ENCODE assay signal across 8 mouse cellular contexts in the genomic region with DNA sequence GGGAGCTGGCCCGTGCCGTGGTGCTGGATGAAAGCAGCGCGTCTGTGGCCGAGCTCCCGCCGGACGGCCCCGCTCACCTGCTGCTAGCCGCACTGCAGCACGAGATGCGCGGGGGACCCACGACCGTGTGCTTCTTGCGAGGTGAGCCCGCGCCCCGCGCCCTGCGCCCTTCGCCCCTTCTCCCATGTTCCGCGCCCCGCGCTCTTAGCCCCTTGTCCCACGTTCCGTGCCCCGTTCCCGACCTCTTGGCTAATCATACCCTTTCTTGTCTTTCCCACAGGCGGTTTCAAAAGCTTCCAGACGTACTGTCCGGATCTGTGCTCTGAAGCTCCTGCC. TPM values are rescaled to one million over a fixed set of nuclear protein-coding genes. Genes with fewer than 3 reads are reported as not detected.
DNase-seq lines count a peak whose midpoint lies in the region; ATAC-seq and TF ChIP-seq lines count a peak whose summit lies in the region.

No protein-coding gene starts in this region.

- peak overlapping the region; percentile 95 for H3K4me2 ChIP-seq in limb, embryonic 14.5 days (replicated peaks; ENCODE audit: low read depth, low read length, severe bottlenecking)
- H3K4me2 ChIP-seq in stomach, embryonic 16.5 days (ENCODE audit: low read depth, low read length), result peak overlapping the region; percentile 93

- peak overlapping the region; percentile 59 for H3K9ac ChIP-seq in limb, embryonic 14.5 days (ENCODE audit: low read depth, low read length, severe bottlenecking)
- peak overlapping the region; percentile 70 for H3K9ac ChIP-seq in stomach, embryonic 16.5 days (ENCODE audit: low read length)

- no peak for TF ChIP-seq CTCF in testis, adult 2 months (IDR thresholded peaks at IDR 0.05; ENCODE audit: control insufficient read depth, insufficient read depth, insufficient replicate concordance, low read depth, low read length)

- ATAC-seq in erythroblast, adult 5-6 weeks (replicated peaks; ENCODE audit: low FRiP score, poor library complexity, severe bottlenecking), result no peak
- ATAC-seq in limb, embryonic 14.5 days (ENCODE audit: low FRiP score, low read depth), result no peak
- no peak for ATAC-seq in stomach, embryonic 16.5 days (ENCODE audit: insufficient read depth, low FRiP score)

- no peaks in the 10 kb centered on the region for H3K36me3 ChIP-seq in erythroblast, embryonic 14.5 days (ENCODE audit: control insufficient read depth)
- no peaks in the 10 kb centered on the region for H3K36me3 ChIP-seq in testis, adult 2 months (ENCODE audit: control insufficient read depth, insufficient read depth, low read length)
- no peaks in the 10 kb centered on the region for H3K36me3 ChIP-seq in limb, embryonic 14.5 days (ENCODE audit: control insufficient read depth, insufficient read depth, low read length)
- no peaks in the 10 kb centered on the region for H3K36me3 ChIP-seq in stomach, embryonic 16.5 days (ENCODE audit: control insufficient read depth, insufficient read depth, low read length)

- 9% methylated on average over 18 of the region's 33 CpGs for WGBS in limb, embryonic 14.5 days
- 3% methylated on average over 31 of the region's 33 CpGs for whole genome bisulfite sequencing in stomach, embryonic 16.5 days

- peaks cover 20% of the 10 kb centered on the region for H3K4me1 ChIP-seq in erythroblast, embryonic 14.5 days (ENCODE audit: control insufficient read depth)
- peaks cover 12% of the 10 kb centered on the region for H3K4me1 ChIP-seq in testis, adult 2 months (ENCODE audit: control insufficient read depth, insufficient read depth, low read length)
- H3K4me1 ChIP-seq in limb, embryonic 14.5 days (ENCODE audit: control insufficient read depth, insufficient read depth, low read length), result 0 out of 2 replicates have a peak, but pooled peaks cover 3% of the 10 kb centered on the region
- peaks cover 4% of the 10 kb centered on the region; the same call in 1 of the 2 replicates for H3K4me1 ChIP-seq in stomach, embryonic 16.5 days (ENCODE audit: control insufficient read depth, insufficient read depth, low read length)

- peaks cover 38% of the 10 kb centered on the region for H3K27me3 ChIP-seq in erythroblast, embryonic 14.5 days (ENCODE audit: control insufficient read depth)
- no peaks in the 10 kb centered on the region for H3K27me3 ChIP-seq in testis, adult 2 months (ENCODE audit: control insufficient read depth, insufficient read depth, low read length)
- peaks cover 13% of the 10 kb centered on the region; the same call in 1 of the 2 replicates for H3K27me3 ChIP-seq in limb, embryonic 14.5 days (ENCODE audit: control insufficient read depth, insufficient read depth, low read length)
- H3K27me3 ChIP-seq in stomach, embryonic 16.5 days (ENCODE audit: control insufficient read depth, insufficient read depth, low read length), result peaks cover 20% of the 10 kb centered on the region

- peak overlapping the region; percentile 58 for H3K4me3 ChIP-seq in erythroblast, embryonic 14.5 days (replicated peaks)
- peak overlapping the region; percentile 91 for H3K4me3 ChIP-seq in testis, adult 2 months (ENCODE audit: control insufficient read depth, low read depth, low read length)
- peak overlapping the region; percentile 57 for H3K4me3 ChIP-seq in limb, embryonic 14.5 days (replicated peaks; ENCODE audit: low read length)
- H3K4me3 ChIP-seq in stomach, embryonic 16.5 days (replicated peaks; ENCODE audit: low read length), result peak overlapping the region; percentile 58

- TF ChIP-seq POLR2A in testis, adult 2 months (IDR thresholded peaks at IDR 0.05; ENCODE audit: control insufficient read depth, low read depth, low read length), result no peak
- no peak for TF ChIP-seq POLR2A in limb, embryonic 14.5 days (IDR thresholded peaks at IDR 0.05; ENCODE audit: borderline replicate concordance, extremely low read depth, insufficient read depth, insufficient read length)

- H3K27ac ChIP-seq in testis, adult 2 months (ENCODE audit: control insufficient read depth, insufficient read depth, low read depth, low read length), result no peak overlapping the region
- no peak overlapping the region for H3K27ac ChIP-seq in limb, embryonic 14.5 days (replicated peaks; ENCODE audit: low read depth, low read length)
- no peak overlapping the region; the same call in 1 of the 2 replicates for H3K27ac ChIP-seq in stomach, embryonic 16.5 days (ENCODE audit: low read length)

- no peak for DNase-seq in testis, postnatal 10 days (ENCODE audit: low spot score)
- DNase-seq in limb, embryonic 14.5 days (ENCODE audit: low spot score), result no peak
- no peak for DNase-seq in thymus, adult 18-20 months
- no peak for DNase-seq in cerebellum, adult 18-20 months

- H3K9me3 ChIP-seq in erythroblast, embryonic 14.5 days (ENCODE audit: control insufficient read depth, low read length), result no peaks in the 10 kb centered on the region
- no peaks in the 10 kb centered on the region for H3K9me3 ChIP-seq in limb, embryonic 14.5 days (ENCODE audit: control insufficient read depth, low read length)
- H3K9me3 ChIP-seq in stomach, embryonic 16.5 days (replicated peaks; ENCODE audit: control insufficient read depth, low read length), result no peaks in the 10 kb centered on the region

RNA-seq across cellular contexts. Expression of a gene that starts 0.5 kb away (rescaled TPM):
- polyA plus RNA-seq in erythroblast, embryonic 14.5 days (2012), result 0.05 and 0.08 TPM in 2 replicates
- total RNA-seq in erythroblast, adult 5-6 weeks (2015; ENCODE audit: low replicate concordance), result 3.6 and 5.6 TPM in 2 replicates
- total RNA-seq in erythroblast, adult 5-6 weeks (2017; ENCODE audit: low replicate concordance), result 0.34 and 1.5 TPM in 2 replicates
- polyA plus RNA-seq in testis, adult 2 months (2012; rRNA removed), result 6.7 and 9.6 TPM in 2 replicates
- 5.7 and 7.8 TPM in 2 replicates for polyA plus RNA-seq in limb, embryonic 14.5 days (2012; rRNA removed)
- 7.4 and 7.6 TPM in 2 replicates for polyA plus RNA-seq in limb, embryonic 14.5 days (2014; fragmentation: Nextera tagmentation; extraction: Ambion mirVana)
- 2.5 and 2.9 TPM in 2 replicates for polyA plus RNA-seq in stomach, embryonic 16.5 days (2015; fragmentation: Nextera tagmentation; extraction: Ambion mirVana)

RNA-seq across cellular contexts. Expression of a gene that starts 2.0 kb away (rescaled TPM):
- not detected in 2 replicates for polyA plus RNA-seq in erythroblast, embryonic 14.5 days (2012)
- not detected in 2 replicates for total RNA-seq in erythroblast, adult 5-6 weeks (2015; ENCODE audit: low replicate concordance)
- not detected in 2 replicates for total RNA-seq in erythroblast, adult 5-6 weeks (2017; ENCODE audit: low replicate concordance)
- not detected in 2 replicates for polyA plus RNA-seq in testis, adult 2 months (2012; rRNA removed)
- 0.04 and 0.08 TPM in 2 replicates for polyA plus RNA-seq in limb, embryonic 14.5 days (2012; rRNA removed)
- 0.14 and 0.40 TPM in 2 replicates for polyA plus RNA-seq in limb, embryonic 14.5 days (2014; fragmentation: Nextera tagmentation; extraction: Ambion mirVana)
- polyA plus RNA-seq in stomach, embryonic 16.5 days (2015; fragmentation: Nextera tagmentation; extraction: Ambion mirVana), result not detected in 2 replicates

RNA-seq across cellular contexts. Expression of a gene that starts 26.5 kb away (rescaled TPM):
- polyA plus RNA-seq in erythroblast, embryonic 14.5 days (2012), result 1.9 and 2.4 TPM in 2 replicates
- not detected in 2 replicates for total RNA-seq in erythroblast, adult 5-6 weeks (2015; ENCODE audit: low replicate concordance)
- total RNA-seq in erythroblast, adult 5-6 weeks (2017; ENCODE audit: low replicate concordance), result not detected in 2 replicates
- 0.16 and 0.17 TPM in 2 replicates for polyA plus RNA-seq in testis, adult 2 months (2012; rRNA removed)
- polyA plus RNA-seq in limb, embryonic 14.5 days (2012; rRNA removed), result 0.21 and 0.33 TPM in 2 replicates
- 0.48 and 0.52 TPM in 2 replicates for polyA plus RNA-seq in limb, embryonic 14.5 days (2014; fragmentation: Nextera tagmentation; extraction: Ambion mirVana)
- 2.4 and 3.6 TPM in 2 replicates for polyA plus RNA-seq in stomach, embryonic 16.5 days (2015; fragmentation: Nextera tagmentation; extraction: Ambion mirVana)
